22 mouse cellular contexts compared by ENCODE assay signal in the genomic region with DNA sequence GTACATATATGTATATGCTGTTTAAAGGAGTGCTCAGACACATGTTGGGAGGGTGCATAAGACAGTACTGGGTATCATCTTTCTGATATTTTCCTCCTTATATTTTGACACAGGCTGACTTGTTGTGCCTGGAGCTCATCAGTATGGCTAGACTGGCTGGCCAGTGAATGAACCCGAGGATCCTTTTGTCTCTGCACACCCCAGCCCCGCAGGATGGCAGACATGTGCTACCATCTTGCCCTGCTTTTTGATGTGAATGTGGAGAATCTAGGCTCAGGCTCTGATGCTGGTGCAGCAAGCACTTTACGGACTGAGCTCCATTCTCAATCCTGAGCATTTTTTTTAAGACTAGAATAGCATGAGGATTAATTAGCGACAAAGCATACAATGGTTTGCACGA.
DNase-seq lines count a peak whose midpoint lies in the region; ATAC-seq lines count a peak whose summit lies in the region.
"Had no signal": no experiment of that assay in that cellular context is flagged by ENCODE, and none has a peak within 500 bp of the region (broad histone marks: within the 10 kb centered on the region; RNA-seq: fewer than 3 reads in every experiment).

No protein-coding gene starts in this region.

- H3K27me3 ChIP-seq in forebrain, embryonic 12.5 days = no peaks in the 10 kb centered on the region
- no peaks in the 10 kb centered on the region for H3K27me3 ChIP-seq in forebrain, embryonic 13.5 days
- no peaks in the 10 kb centered on the region for H3K27me3 ChIP-seq in midbrain, embryonic 12.5 days
- H3K27me3 ChIP-seq in midbrain, embryonic 15.5 days (replicated peaks) = no peaks in the 10 kb centered on the region
- H3K27me3 ChIP-seq in neural tube, embryonic 11.5 days (ENCODE audit: control insufficient read depth, insufficient read depth, low read length) = no peaks in the 10 kb centered on the region
- H3K27me3 ChIP-seq: heart, embryonic 12.5 days; hindbrain, embryonic 13.5 days; liver, embryonic 15.5 days; lung, embryonic 15.5 days had no signal

- ATAC-seq in forebrain, embryonic 12.5 days (ENCODE audit: low FRiP score) = peak; percentile 30; the same call in 1 of the 2 replicates
- ATAC-seq in forebrain, embryonic 13.5 days = no peak
- peak; percentile 49; the same call in 1 of the 2 replicates for ATAC-seq in midbrain, embryonic 12.5 days (ENCODE audit: low FRiP score, low read depth)
- no peak for ATAC-seq in midbrain, embryonic 15.5 days (replicated peaks)
- ATAC-seq in neural tube, embryonic 11.5 days (ENCODE audit: insufficient read depth, low FRiP score, low TSS enrichment) = peak; percentile 60; the same call in 1 of the 2 replicates
- ATAC-seq: inflammation-experienced regulatory T-cells, adult 6 months had no signal

- no peaks in the 10 kb centered on the region for H3K9me3 ChIP-seq in forebrain, embryonic 12.5 days
- no peaks in the 10 kb centered on the region for H3K9me3 ChIP-seq in forebrain, embryonic 13.5 days (replicated peaks)
- no peaks in the 10 kb centered on the region for H3K9me3 ChIP-seq in midbrain, embryonic 12.5 days
- no peaks in the 10 kb centered on the region for H3K9me3 ChIP-seq in midbrain, embryonic 15.5 days
- no peaks in the 10 kb centered on the region for H3K9me3 ChIP-seq in neural tube, embryonic 11.5 days (ENCODE audit: control insufficient read depth, low read length)
- H3K9me3 ChIP-seq: embryonic facial prominence, embryonic 15.5 days; heart, embryonic 12.5 days; hindbrain, embryonic 13.5 days; liver, embryonic 15.5 days; lung, embryonic 15.5 days had no signal

- peaks cover 9% of the 10 kb centered on the region for H3K4me1 ChIP-seq in forebrain, embryonic 12.5 days
- peaks cover 10% of the 10 kb centered on the region for H3K4me1 ChIP-seq in forebrain, embryonic 13.5 days
- peaks cover 8% of the 10 kb centered on the region; the same call in 1 of the 2 replicates for H3K4me1 ChIP-seq in midbrain, embryonic 12.5 days
- no peaks in the 10 kb centered on the region for H3K4me1 ChIP-seq in midbrain, embryonic 15.5 days
- peaks cover 5% of the 10 kb centered on the region for H3K4me1 ChIP-seq in neural tube, embryonic 11.5 days (ENCODE audit: control insufficient read depth, insufficient read depth, low read length)
- H3K4me1 ChIP-seq: heart, embryonic 12.5 days; hindbrain, embryonic 13.5 days; liver, embryonic 15.5 days; lung, embryonic 15.5 days had no signal

- no peak overlapping the region for H3K27ac ChIP-seq in forebrain, embryonic 12.5 days
- no peak overlapping the region for H3K27ac ChIP-seq in forebrain, embryonic 13.5 days
- H3K27ac ChIP-seq in midbrain, embryonic 12.5 days (replicated peaks) = no peak overlapping the region
- no peak overlapping the region for H3K27ac ChIP-seq in midbrain, embryonic 15.5 days
- no peak overlapping the region for H3K27ac ChIP-seq in neural tube, embryonic 11.5 days (ENCODE audit: low read depth, low read length)
- H3K27ac ChIP-seq: embryonic facial prominence, embryonic 15.5 days; hindbrain, embryonic 13.5 days; left cerebral cortex, adult 2 months; liver, embryonic 15.5 days; lung, embryonic 15.5 days had no signal

- no peak overlapping the region for H3K4me2 ChIP-seq in forebrain, embryonic 12.5 days
- H3K4me2 ChIP-seq in forebrain, embryonic 13.5 days = no peak overlapping the region
- no peak overlapping the region for H3K4me2 ChIP-seq in midbrain, embryonic 12.5 days (replicated peaks)
- no peak overlapping the region for H3K4me2 ChIP-seq in midbrain, embryonic 15.5 days
- no peak overlapping the region for H3K4me2 ChIP-seq in neural tube, embryonic 11.5 days (ENCODE audit: low read depth)
- H3K4me2 ChIP-seq: embryonic facial prominence, embryonic 15.5 days; heart, embryonic 12.5 days; hindbrain, embryonic 13.5 days; liver, embryonic 15.5 days; lung, embryonic 15.5 days had no signal

- DNase-seq in embryo, embryonic 9.5 days (ENCODE audit: extremely low spot score) = peak; percentile 19
- peak; percentile 42 for DNase-seq in neural tube, embryonic 11.5 days (ENCODE audit: low spot score)
- no peak for DNase-seq in thymus, postnatal 0 days (ENCODE audit: low spot score)
- no peak for DNase-seq in right cerebral cortex, postnatal 25 days
- DNase-seq: adrenal gland, postnatal 25 days; cerebellum, adult 9-11 months; gastrocnemius, postnatal 14 days; heart, adult 11 months; kidney, adult 18-20 months; right cerebral cortex, postnatal 4 days; thymus, postnatal 4 days had no signal

- no peak overlapping the region for H3K9ac ChIP-seq in forebrain, embryonic 12.5 days
- H3K9ac ChIP-seq in forebrain, embryonic 13.5 days = no peak overlapping the region
- H3K9ac ChIP-seq in midbrain, embryonic 12.5 days (replicated peaks) = no peak overlapping the region
- H3K9ac ChIP-seq in midbrain, embryonic 15.5 days = no peak overlapping the region
- no peak overlapping the region for H3K9ac ChIP-seq in neural tube, embryonic 11.5 days (ENCODE audit: low read length)
- H3K9ac ChIP-seq: embryonic facial prominence, embryonic 15.5 days; heart, embryonic 12.5 days; hindbrain, embryonic 13.5 days; liver, embryonic 15.5 days; lung, embryonic 15.5 days had no signal

- H3K4me3 ChIP-seq in forebrain, embryonic 12.5 days (replicated peaks) = no peak overlapping the region
- H3K4me3 ChIP-seq in forebrain, embryonic 13.5 days = no peak overlapping the region
- no peak overlapping the region for H3K4me3 ChIP-seq in midbrain, embryonic 12.5 days
- no peak overlapping the region for H3K4me3 ChIP-seq in midbrain, embryonic 15.5 days
- no peak overlapping the region for H3K4me3 ChIP-seq in neural tube, embryonic 11.5 days (ENCODE audit: low read depth, low read length)
- H3K4me3 ChIP-seq: embryonic facial prominence, embryonic 15.5 days; heart, embryonic 12.5 days; hindbrain, embryonic 13.5 days; left cerebral cortex, adult 2 months; liver, embryonic 15.5 days; lung, embryonic 15.5 days had no signal

- H3K36me3 ChIP-seq in forebrain, embryonic 12.5 days (replicated peaks) = no peaks in the 10 kb centered on the region
- H3K36me3 ChIP-seq in forebrain, embryonic 13.5 days (ENCODE audit: poor library complexity, severe bottlenecking) = no peaks in the 10 kb centered on the region
- H3K36me3 ChIP-seq in midbrain, embryonic 12.5 days = no peaks in the 10 kb centered on the region
- H3K36me3 ChIP-seq in midbrain, embryonic 15.5 days (replicated peaks) = no peaks in the 10 kb centered on the region
- no peaks in the 10 kb centered on the region for H3K36me3 ChIP-seq in neural tube, embryonic 11.5 days (ENCODE audit: control insufficient read depth, insufficient read depth, low read length)
- H3K36me3 ChIP-seq: embryonic facial prominence, embryonic 15.5 days; heart, embryonic 12.5 days; hindbrain, embryonic 13.5 days; liver, embryonic 15.5 days; lung, embryonic 15.5 days had no signal

- WGBS in forebrain, embryonic 12.5 days = 9% methylated on average over 5 of the region's 5 CpGs
- 11% methylated on average over 5 of the region's 5 CpGs for WGBS in forebrain, embryonic 13.5 days
- 18% methylated on average over 5 of the region's 5 CpGs for WGBS in midbrain, embryonic 12.5 days
- 9% methylated on average over 5 of the region's 5 CpGs for WGBS in midbrain, embryonic 15.5 days
- 29% methylated on average over 5 of the region's 5 CpGs for whole genome bisulfite sequencing in neural tube, embryonic 11.5 days

Comparison
In these comparisons a context has a peak if more than half of its experiments do, and no peak if none do; other contexts are left out.
1. ATAC-seq: peak in forebrain, embryonic 12.5 days (single experiment), midbrain, embryonic 12.5 days (single experiment) and neural tube, embryonic 11.5 days (single experiment); none in forebrain, embryonic 13.5 days (single experiment) and midbrain, embryonic 15.5 days (single experiment).
2. DNase-seq: peak in embryo, embryonic 9.5 days (single experiment) and neural tube, embryonic 11.5 days (single experiment); none in thymus, postnatal 0 days (single experiment) and right cerebral cortex, postnatal 25 days (single experiment).